Mouse (Mus musculus): ENCODE measurements around the gene Syne1. TPM values are rescaled to one million over a fixed set of nuclear protein-coding genes. Genes with fewer than 3 reads are reported as not detected.

The Syne1 gene
- polyA plus RNA-seq, 1 experiment from 2014 or later = 5.2 TPM

GRCm38 (mm10) chr10:4971156-4971555, 580.1 kb downstream of the Syne1 start:
- WGBS (ENCODE audit: insufficient replicate concordance) = 63% methylated on average over 7 of the region's 7 CpGs
- no peaks in the 10 kb centered on the region for H3K9me3 ChIP-seq (ENCODE audit: low read length)
- no peak for DNase-seq

More at GRCm38 (mm10) chr10:4971156-4971555, 580.1 kb downstream of the Syne1 start:
- Histone ChIP-seq H3K4me3 (ENCODE audit: low read depth, low read length) (no peak overlapping the region), H3K27me3 (ENCODE audit: insufficient read depth, low read length) (no peaks in the 10 kb centered on the region), H3K27ac (ENCODE audit: low read depth) (no peak overlapping the region), H3K9ac (replicated peaks) (no peak overlapping the region), H3K36me3 (replicated peaks; ENCODE audit: insufficient read depth, low read length) (no peaks in the 10 kb centered on the region), H3K4me2 (ENCODE audit: low read depth, low read length) (no peak overlapping the region), H3K4me1 (ENCODE audit: insufficient read depth) (0 out of 2 replicates have a peak, but pooled peaks cover 4% of the 10 kb centered on the region)
- no peak for TF ChIP-seq CTCF (IDR thresholded peaks at IDR 0.05; ENCODE audit: low read depth)
- no peak for TF ChIP-seq EP300 (IDR thresholded peaks at IDR 0.05; ENCODE audit: low read depth)
- ATAC-seq = no peak

Other genes starting within 250 kb of the Syne1 start
- gene Myct1, start 42.3 kb upstream of the Syne1 start, polyA plus RNA-seq (2015; fragmentation: Nextera tagmentation; extraction: Ambion mirVana) = 3.3 and 3.5 TPM in 2 replicates
- not detected in 2 replicates for gene Vip, start 87.7 kb upstream of the Syne1 start, polyA plus RNA-seq (2015; fragmentation: Nextera tagmentation; extraction: Ambion mirVana)

All from liver, postnatal 0 days (tissue).